Mouse (Mus musculus) testis, postnatal 14 days (tissue): ENCODE measurements around the gene Lmntd1.

Experiments used
- DNase-seq: peaks from one replicate; pipeline ENCODE4 v3.0.0; 2021; ENCODE audit warnings: low spot score

The Lmntd1 gene

DNA sequence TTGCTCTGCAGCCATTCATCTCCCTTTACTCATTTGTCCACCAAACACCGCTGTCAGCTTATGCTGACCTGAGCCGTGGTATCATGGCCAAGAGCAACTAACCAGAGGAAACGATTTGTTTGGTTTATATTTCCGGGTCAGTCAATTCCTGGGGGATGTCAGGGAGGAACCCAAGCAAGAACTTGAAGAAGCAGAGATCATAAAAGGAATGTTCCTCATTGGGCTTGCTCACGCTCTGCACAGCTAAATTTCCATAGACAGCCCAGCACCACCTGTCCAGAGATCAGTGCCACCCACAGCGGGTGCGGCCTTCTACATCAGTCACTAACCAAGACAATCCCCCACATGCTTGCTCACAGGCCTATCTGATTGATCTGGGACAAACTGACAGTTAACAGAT, at the start of gene Lmntd1:
TSS of gene Lmntd1 (minus strand) at position 101 of the 400 bp plus-strand sequence.
- no peak for DNase-seq

DNA sequence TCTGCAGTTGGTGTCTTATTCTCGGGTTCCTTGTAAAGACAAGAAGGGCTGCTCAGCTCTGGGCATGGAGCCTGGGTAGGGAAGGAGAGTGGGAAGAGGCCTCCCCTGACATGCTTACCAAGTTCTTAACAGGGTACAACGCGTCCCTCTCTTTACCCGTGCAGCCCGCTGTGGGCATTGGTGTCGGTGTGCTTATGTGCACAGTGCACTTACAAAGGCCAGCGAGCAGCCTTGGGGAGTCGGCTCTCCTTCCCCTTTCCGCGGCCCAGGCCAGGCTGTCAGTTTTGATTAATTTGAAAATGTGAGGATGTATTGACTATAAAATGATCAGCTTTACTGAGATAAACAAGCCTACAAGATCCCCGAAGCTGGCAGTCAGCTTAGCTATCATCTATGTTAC, 46.8 kb upstream of the Lmntd1 start:
- DNase-seq, result no peak

DNA sequence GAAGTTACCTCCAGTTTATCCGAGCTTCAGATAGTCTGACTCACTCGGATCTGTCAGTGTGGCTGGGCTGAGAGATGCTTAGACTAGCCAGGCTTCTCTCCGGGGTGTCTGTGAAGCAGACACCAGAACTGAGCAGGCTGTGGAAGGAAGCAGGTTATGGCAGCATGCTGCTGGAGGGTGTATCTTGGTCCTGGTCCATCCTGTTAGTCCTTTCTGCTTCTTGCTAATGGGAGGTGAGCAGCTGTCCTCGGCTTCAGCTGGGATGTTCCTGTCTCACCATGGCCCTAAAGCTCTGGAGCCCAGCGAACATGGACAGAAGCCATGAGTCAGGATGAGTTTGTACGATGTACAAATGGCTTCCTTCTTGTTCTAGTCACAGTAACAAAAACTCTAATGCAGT, 45.0 kb upstream of the Lmntd1 start:
- DNase-seq, result no peak

DNA sequence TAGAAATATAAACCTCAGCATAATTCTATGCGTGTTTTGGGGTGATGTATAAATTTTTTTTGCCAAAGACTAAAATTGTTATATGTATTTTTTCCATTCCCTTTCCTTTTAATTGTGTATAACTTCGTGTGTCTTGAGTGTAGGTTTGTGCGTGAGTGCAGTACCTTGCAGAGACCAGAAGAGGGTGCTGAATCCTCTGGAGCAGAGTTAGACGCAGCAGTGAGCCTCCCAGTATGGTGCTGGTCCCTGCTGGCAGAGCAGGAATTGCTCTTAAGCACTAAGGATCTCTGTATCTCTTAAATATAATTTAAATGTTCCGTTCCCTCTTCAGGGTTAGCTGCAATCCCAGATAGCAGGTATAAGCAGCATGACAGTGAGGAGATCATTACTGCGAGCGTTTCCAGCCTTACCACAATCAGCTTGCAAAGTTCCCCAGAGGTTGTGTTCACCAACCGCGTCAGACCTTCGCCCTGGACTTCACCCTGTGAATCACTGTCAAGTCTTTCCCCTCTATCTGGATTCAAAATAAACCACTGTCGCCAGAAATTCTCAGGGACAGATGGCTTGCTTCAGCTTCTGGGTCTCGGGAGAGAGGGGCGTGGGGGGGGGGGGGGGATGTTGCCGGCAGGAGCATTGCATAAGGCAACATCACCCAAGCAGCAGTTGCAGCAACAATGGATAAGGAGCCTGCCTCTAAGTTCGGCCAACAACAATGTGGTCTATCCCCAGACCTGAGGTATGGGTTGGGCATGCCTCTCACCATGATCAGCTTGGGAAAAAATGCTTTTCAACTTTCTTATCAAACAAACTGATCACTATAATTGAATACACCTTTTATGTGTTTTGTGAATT, 42.8 kb upstream of the Lmntd1 start:
- DNase-seq, result no peak

DNA sequence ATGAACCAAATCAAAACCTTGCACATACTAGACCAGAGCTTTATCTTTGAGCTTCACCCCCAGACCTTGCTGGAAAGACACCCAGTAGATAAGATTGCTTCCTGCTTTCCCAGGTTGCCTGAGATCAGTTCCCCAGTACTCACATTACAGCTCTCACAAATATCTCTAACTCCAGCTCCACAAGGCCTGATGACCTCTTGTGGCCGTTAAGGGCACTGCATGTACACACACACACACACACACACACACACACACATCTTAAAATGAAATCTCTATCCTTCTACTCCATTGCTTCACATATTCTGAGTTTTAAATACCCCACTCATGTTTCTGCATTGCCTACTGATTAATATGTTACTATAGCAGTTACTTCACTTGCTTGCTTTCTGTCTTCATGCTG, 41.6 kb upstream of the Lmntd1 start:
- no peak for DNase-seq

DNA sequence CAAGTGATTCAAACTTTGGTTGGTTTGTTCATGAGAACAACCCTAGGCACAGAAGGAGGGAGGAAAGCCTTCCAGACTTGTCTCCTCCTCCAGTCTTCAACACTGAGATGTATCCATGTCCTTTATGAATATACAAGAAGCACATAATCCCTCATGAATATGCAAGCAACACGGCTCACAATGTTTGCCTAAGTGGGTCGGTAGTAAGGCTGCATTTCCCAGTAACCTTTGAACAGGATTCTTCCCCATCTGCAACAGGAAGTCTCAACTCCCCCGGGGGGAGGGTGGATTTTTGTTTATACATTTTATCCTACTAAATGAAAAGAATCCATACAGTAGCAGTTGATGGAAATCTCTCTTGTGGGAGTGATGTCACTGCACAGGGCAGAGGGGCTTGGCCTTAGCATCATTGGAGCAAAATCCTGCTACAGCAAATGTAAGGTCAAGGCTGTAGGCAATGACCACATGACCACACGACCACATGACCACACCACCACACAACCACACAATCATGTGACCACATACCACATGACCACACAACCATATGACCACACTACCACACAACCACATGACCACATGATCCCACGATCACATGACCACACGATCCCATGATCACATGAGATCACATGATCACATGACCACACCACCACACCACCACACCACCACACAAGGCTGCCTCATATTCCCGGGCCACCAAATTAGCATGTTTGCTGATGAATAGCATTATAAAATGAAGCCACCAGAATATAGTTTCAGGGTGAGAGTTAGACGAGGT, 40.1 kb upstream of the Lmntd1 start:
- DNase-seq, result no peak

DNA sequence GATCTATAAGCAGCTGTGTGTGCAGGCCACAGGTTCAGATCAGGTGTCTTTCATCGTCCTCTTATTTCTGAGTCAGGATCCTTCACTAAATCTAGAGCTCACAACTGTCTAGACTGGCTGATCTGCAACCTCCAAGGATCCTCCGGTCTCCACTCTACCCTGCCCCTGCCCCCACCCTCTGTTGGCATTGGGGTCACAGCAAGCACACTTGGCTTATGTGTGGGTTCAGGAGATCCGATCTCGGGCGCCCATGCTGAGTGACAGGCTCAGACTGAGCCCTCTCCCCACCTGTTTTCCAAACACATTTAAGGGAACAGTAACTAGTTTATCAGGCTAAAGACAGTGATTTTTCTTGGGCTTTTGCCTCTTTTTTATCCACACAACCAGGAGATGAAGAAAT, 39.5 kb upstream of the Lmntd1 start:
- no peak for DNase-seq

DNA sequence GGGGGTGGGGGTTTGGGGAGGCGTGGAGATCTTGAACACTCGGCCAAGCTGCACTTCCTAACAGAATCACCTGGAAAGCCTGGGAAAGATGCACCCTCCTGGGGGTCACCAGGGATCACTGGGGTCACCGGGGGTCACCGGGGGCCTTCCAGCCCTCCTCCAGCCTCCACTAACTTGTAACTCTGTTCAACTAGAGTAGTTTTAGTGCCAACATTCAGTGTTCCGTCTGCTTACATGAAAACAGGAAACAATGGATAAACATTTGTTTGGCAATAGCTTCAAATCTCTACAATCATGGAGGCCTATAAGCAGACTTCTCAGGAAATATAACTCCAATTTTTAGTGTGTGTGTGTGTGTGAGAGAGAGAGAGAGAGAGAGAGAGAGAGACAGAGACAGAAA, 38.9 kb upstream of the Lmntd1 start:
- no peak for DNase-seq

DNA sequence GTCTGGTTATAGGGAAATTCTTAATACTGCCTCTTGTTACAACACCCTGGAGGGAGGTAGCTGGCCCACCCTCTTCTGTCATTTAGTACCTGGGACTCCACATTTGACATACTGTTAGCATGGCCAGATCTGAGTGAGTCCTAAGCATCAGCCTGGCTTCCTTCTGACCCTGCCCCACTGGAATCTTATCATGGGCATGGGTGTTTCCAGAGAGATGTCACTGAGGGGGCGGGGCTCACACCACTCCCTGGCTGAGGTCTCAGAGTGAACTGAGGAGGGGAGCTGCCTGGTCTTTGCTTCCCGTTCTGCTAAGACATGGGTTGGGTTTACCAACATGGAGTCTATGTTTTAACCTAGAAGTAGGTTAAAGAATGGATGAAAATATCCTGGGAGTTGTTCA, 37.9 kb upstream of the Lmntd1 start:
- DNase-seq, result no peak

DNA sequence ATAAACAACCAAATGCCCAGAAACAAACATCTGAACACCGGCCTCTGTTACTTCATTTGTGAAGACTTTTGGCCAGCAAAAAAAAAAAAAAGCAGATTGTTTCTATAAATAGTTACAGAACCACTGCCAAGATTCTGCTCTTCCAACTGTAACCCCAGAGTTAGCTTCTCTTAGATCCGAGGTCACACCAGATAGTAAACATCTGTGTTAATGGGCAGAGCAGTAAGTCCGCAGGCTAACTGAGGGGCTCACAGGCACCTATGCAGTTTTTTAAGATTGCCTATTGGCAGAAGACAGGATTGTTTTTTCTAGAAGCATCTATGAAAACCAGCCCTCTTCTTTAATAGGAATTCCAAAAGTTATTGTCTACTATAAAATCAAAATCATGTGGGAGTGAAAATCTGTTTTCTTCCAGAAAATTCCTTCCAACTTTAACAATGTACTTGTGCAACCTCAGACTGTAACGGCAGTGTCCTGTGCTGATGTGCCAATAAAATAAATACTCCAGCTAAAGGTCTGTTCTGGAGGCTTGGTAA, 26.9 kb upstream of the Lmntd1 start:
- no peak for DNase-seq

DNA sequence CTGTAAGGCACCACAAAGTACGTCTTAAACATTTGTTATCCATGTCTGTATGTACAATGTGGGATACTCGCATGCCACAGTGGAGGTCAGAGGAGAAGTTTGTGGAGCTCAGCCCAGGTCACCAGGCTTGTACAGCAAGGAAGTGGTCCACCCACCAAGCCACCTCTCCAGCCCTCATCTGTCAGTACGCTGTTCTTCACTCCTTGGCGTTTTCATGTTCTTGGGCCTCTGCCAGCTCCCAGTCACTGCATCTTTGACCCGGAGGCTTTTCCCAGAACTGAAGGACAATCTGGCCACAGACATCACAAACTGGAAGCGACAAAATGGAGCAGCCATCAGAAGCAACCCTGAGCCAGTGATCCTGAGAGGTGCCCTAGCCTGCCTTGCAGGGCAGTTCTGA, 24.1 kb upstream of the Lmntd1 start:
- DNase-seq, result no peak

DNA sequence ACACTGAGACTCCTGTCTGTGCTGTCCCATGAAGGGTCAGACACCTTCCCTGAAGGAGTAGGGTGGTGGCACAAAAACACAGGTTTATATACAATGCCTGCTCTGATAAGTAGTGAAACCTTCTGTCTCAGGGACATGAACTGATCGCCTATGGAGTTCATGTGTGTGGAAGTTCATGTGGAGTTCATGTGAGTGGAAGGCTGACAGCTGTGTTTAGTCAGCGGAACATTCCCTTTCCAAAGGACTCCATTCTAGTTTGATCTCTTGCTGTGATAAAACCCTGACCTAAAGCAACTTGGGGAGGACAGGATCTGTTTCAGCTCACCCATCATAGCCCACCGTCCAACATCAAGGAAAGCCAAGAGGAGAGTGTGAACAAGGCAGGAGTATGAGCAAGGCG, 22.6 kb upstream of the Lmntd1 start:
- DNase-seq, result no peak

DNA sequence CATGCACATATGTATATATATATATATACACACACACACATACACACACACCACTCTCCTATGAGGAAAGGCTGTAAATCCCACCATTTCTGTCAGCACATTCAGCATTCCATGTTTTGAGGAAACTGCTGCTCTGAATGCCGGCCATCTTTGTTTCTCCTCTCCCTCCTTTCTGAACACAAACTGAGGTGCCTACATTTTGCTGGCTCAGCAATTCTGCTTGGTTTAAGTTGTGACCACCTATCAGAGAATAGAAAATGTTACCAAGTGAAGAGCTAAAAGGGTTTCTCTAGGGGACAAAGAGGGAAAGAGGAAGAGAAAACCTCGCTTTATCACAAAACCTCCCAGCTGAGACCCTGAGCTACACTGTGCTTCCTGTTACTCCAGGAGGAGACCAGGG, 20.3 kb upstream of the Lmntd1 start:
- no peak for DNase-seq

DNA sequence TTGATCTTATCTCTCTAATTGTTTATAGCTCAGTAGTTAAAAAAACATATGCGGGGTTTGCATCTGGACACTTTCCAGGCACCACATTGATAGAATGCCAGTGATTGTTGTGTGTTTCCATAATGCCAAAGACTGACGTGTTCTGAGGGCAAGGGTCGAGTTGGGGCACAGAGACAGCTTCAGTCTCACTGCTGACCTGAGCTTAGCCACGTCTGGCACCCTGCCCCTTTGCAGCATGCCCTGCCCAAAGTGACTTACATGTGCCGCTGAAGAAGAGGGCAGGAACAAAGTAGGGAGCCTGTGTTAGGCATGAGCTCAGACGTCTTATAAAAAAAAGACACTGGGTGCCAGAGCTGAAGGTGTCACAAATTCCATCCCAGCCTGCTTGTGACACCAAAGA, 16.1 kb upstream of the Lmntd1 start:
- no peak for DNase-seq

DNA sequence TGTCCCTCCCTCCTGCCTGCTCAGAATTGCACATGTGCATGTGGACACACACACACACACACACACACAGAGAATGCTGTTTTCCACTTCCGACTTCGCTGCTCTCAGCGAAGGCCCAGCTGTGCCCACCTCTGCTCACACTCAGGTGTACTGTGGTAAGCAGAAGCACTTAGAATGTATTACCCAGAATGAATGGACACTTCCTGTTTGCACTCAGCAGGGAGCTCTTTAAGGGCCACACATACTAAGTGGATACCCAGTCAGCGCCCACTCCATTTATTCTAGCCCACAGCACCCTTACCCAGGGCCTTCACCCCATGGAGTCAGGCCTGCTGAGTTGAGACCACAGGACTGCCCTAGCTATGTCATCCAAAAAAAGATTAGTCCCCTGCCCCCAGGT, 9.0 kb upstream of the Lmntd1 start:
- DNase-seq, result no peak

DNA sequence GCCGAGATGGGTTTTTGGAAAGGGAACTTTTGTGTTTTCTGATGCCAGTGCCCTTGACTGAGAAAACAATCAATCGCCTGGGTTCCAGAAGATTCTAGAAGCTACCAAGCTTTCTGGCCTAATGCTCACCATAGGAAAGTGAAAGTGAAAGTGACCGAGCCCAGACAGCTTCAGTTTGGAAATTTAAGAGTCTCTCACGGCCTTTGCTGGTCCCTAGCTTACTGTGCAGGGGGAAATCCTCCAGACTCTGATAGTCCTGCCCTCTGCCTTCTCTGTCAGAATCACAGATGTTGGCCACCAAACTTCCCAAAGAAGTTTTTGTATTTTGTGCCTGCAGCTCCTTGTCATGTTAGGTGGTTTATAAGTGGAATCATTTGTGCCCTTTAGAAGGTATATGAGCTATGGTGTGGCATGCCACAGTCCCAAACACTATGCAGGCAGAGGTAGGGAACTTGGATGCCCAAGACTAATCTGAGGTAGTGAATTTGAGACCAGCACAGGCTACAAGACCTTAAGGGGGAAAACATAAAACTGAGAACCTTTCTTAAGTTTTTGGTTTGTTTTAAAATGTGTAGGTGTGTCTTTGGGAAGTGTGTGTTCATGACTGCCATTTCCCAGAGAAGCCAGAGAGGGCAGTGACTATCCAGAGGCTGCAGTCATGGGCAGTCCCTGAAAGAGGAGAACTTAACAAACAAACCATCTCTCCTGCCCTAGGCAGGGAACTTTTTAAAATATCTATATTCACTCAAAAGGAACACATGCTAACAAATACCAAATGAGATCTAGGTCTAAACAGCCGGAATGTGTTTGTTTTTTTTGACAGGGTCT, 2.5 kb upstream of the Lmntd1 start:
- DNase-seq, result no peak

DNA sequence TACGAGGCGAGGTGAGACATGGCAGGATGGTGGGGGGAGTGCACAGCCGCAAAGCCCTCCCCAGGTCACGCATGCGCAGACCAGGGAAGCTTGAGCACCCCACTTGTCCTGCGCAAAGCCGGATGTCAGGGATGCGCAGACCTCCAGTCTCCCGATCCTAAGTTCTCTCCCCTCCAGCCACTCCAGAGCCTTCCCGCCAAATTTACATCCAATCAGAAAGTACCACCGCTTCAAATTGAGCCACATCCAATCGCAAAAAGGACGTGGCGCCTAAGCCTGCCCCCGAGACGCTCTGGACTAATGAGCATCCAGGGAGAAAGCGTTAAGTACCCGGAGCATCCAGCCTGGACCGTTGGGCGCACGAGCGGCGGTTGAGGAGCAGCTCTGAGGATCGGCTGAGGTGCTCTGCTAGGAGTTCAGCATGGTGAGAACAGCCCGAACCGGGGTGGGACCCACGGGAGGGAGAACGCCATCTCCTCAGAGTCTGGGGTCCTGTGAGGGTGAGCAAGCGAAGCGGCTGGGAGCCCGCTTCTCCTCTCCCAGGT, 1.6 kb upstream of the Lmntd1 start, which contains the start of gene Tuba3b:
TSS of gene Tuba3b (plus strand) at position 92 of the 545 bp plus-strand sequence.
- DNase-seq, result peak; percentile 86

DNA sequence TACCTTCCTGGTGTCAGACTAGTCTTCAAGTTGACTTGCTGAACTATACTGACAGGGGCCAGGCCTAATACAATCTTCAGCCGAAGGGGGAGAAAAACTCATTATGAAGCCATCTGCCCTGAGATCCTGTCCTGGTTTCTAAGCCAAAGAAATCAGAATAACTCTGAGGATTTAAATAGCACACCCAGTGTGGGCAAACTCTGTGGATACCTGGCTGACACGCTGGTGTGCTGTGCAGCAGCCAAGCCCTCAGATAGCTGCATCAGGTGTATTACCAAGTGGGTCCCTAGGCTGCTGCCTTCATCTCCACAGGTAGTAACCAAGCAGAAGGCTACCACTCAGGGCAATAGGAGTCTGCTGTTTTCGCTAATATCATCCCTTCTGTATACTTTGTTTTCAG, 1.5 kb downstream of the Lmntd1 start:
- no peak for DNase-seq

DNA sequence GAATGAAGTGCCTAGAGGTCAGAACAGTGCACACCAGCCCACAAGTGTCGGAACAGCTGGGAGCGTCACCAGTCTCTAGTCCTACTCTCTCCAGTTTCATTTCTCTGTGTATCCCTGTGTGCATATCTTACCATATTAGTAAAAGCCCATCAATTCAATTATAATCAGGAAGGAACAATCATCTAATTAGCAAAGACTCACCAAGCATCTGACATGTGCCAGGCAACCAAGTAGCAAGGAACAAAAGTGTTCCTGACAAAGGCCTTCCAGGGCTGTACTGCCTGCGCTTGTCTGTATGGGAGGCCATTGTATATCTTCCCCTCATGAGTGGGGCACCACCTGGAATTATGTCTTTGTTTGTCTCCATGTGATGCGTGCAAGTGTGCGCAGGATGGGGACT, 3.2 kb downstream of the Lmntd1 start:
- no peak for DNase-seq

DNA sequence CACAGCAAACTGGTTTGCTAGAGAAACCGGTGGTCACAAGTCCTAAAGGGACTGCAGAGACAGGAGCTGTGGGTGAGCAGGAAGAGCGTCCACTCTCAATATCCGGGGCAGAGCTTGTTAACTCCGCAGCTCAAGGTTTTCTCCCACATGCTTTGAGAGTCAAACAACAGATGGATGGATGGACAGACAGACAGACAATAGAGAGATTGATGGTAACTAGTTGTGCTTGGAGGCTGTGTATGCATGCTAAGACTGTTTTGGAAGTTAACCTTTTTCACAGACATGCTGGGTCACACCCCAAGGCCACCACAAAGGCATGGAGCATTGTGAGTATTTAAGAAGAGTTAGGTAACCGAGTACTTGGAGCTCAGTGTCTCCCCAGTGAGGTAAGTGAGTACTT, 5.4 kb downstream of the Lmntd1 start:
- DNase-seq, result no peak

DNA sequence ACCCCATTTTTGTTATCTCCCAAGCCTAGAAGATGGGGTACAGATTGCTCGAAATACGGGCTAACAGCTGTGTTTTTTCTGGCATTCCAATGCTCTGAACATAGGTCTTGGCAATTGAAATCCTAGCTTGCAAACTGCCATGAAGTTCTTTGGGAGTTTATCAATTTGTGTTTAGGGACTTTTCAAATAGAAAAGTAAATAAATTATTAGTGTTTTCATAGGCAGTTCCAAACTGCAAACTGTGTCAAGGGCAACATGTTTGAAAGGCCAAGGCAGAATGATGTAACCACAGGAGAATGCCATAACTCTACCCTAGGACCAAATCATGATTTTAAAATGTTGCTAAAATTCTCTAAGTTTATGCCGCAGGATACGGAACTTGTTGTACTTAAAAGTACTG, 6.4 kb downstream of the Lmntd1 start:
- DNase-seq, result no peak

DNA sequence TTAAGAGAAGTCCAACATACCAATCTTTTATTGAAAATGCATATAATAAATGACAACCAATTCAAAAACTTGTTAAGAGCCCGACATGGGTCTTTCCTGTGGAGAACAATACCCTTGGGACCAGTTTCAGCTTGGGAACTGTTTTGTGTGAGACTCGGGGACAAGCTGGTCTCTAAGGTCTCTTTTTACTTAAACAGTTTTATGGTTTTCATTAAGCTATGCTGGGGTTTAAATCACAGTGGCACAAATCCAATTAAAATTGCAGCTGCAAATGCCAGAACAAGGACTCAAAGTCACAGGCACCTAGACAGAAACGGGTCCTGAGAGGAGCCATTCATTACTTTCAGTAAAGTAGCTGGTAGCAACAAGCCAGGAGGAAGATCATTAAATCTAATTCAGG, 8.9 kb downstream of the Lmntd1 start:
- no peak for DNase-seq
